Mouse (Mus musculus) gastrocnemius, adult 2 months (tissue): Measurements from ENCODE around the gene Ptch2. TPM values are rescaled to one million over a fixed set of nuclear protein-coding genes. Genes with fewer than 3 reads are reported as not detected.

Experiments used
- DNase-seq: peaks from one replicate; pipeline ENCODE4 v3.0.0; 2022
- H3K27ac ChIP-seq: fragments of 200-600 bp; 2 replicates; pipeline ENCODE4 v1.8.1; 2022; ENCODE audit warnings: mild to moderate bottlenecking
- H3K4me3 ChIP-seq: fragments of 200-600 bp; 2 replicates; pipeline ENCODE4 v1.8.1; 2022; ENCODE audit warnings: mild to moderate bottlenecking, moderate library complexity
- CTCF ChIP-seq: fragments of 200-600 bp; IDR thresholded peaks from 2 replicates; pipeline ENCODE4 v1.8.1; 2022; ENCODE audit warnings: antibody characterized with exemption, mild to moderate bottlenecking, moderate library complexity
- intact Hi-C: fragments of 180-260 bp; cut with DNase I; formaldehyde crosslinking; loops from one replicate; pipeline ENCODE4 v1.15.1; 2025
- microRNA-seq: library from miRNA; unstranded; fragments of <30 nt; microRNA quantifications from one replicate; pipeline ENCODE4 v1.2.0, GENCODE M21; 2021
- total RNA-seq, 2 experiments: library from RNA; stranded (reverse); gene quantifications; 2 replicates each; pipeline ENCODE4 v1.2.3; 2021

Gene Ptch2
- total RNA-seq, 2 experiments from 2014 or later = 0.22 to 0.54 TPM

GRCm38 (mm10) chr4:117151416-117151815 is 55.5 kb downstream of the Ptch2 start:
- Histone ChIP-seq H3K4me3 (no peak overlapping the region), H3K27ac (no peak overlapping the region)
- DNase-seq = no peak
- intact Hi-C loops = no loop called here
- no peak for TF ChIP-seq CTCF

DNA sequence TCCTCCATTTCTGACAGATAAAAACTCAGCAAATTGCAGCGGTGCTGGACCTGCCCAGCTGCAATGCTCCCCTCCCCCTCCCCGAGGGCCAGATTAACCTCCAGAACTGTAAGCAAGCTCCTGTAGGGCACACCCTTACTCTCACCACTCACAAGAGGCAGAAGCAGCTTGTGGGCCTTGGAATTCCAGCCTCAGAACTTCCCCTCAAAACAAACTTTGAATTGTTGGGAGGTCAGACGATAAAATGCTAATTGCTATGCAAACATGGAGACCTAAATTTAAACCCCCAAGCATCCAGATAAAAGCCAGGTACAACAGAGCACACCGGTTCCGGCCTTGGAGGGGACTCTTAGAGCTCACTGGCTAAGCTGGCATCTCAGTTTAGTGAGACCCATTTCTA is 56.8 kb downstream of the Ptch2 start:
- no peak for DNase-seq

DNA sequence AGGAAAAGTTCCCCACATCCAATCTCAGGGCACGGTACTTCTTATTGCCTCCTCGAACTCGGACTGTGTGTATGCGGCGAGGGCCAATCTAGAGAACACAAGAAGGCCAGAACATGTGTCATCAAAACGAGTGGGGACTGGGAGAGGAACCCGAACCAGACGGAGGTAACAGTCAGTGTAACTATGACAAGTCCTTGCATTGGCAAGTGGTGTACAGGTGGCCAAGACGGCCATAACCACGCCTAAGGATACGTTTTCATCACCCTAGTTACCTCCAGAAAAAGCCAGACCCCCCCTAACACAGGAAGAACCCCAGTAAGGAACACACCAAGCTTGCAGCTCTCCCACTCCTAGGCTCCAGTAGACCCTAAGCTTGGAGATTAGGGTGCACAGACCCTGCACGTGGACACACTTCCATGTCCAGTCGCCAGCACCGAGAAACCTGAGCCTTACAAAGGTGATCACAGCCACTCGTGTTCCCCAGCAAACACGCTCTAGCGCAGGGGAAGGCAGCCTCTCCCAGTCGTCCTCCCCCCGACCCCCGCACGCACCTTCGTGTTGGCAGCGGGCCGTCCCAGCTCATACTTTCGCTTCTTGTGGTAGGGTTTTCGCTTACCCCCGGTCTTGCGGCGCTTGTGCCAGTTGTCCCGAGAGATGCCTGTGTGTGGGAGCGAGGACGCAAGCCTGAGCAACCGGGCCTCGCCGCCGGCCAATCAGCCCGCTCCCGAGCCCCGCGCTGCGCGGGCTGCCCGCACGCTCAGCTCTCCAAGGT is 59.3 kb downstream of the Ptch2 start:
- no peak for TF ChIP-seq CTCF
- peak overlapping the region; percentile 96 for H3K27ac ChIP-seq
- intact Hi-C loops = no loop called here
- H3K4me3 ChIP-seq = peak overlapping the region; percentile 99
- peak; percentile 61 for DNase-seq

More for the DNA sequence above, 56.8 kb downstream of the Ptch2 start:
- no peak overlapping the region for H3K4me3 ChIP-seq
- no peak for TF ChIP-seq CTCF
- intact Hi-C loops = no loop called here
- H3K27ac ChIP-seq = no peak overlapping the region

GRCm38 (mm10) chr4:117155792-117156355 is 60.0 kb downstream of the Ptch2 start, which contains the start of gene Rps8:
Rps8 (minus strand) TSS chr4:117156243.
- intact Hi-C loops = no loop called here
- Histone ChIP-seq H3K4me3 (peak within 1 kb of the TSS; percentile 99), H3K27ac (peak within 1 kb of the TSS; percentile 96)
- DNase-seq = peak; percentile 92
- TF ChIP-seq CTCF = no peak

- TF ChIP-seq CTCF = no peak
- peak overlapping the region; percentile 99 for H3K4me3 ChIP-seq
- no peak for DNase-seq
- peak overlapping the region; percentile 96 for H3K27ac ChIP-seq
- intact Hi-C loops = no loop called here
Observed at GRCm38 (mm10) chr4:117156372-117156771, 60.5 kb downstream of the Ptch2 start.

DNA sequence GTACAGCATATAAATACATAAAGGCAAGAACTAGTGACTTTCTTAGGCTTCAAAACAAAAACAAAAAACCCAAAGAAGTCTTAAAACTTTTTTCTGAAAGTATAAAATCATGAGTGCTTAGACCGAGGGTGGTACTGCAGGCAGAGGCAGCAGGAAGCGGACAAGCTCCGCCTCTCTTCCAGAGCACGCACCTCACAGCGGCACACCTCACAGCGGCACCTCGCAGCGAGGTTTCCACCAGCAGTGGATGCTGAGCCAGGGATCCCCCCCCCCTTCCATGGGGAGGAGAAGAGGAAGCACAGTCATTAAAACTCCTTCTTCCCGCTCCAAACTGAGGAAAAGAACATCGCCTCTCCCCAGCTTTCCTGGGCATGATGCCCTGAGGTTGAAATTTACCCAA is 63.8 kb downstream of the Ptch2 start:
- TF ChIP-seq CTCF = no peak
- intact Hi-C loops = no loop called here
- no peak overlapping the region for H3K27ac ChIP-seq
- no peak overlapping the region for H3K4me3 ChIP-seq
- DNase-seq = no peak

- TF ChIP-seq CTCF = no peak
- Histone ChIP-seq H3K4me3 (no peak overlapping the region), H3K27ac (no peak overlapping the region)
- intact Hi-C loops = no loop called here
- DNase-seq = no peak
Observed at GRCm38 (mm10) chr4:117161183-117161582, 65.3 kb downstream of the Ptch2 start.

Small RNA genes within 50 kb of the gene (microRNA-seq; reads per million reads assigned to microRNA genes)
- not detected for gene Gm22398

Other genes with a start within 250 kb of the Ptch2 start
- gene Zswim5, start 218.7 kb upstream of the Ptch2 start, total RNA-seq = under 1 TPM in 1 of 2 experiments, not detected in 1; 0.14 TPM
- gene Urod, start 101.7 kb upstream of the Ptch2 start, total RNA-seq = 10 to 100 TPM; 59.1 to 69.1 TPM
- gene Hectd3, start 100.8 kb upstream of the Ptch2 start, total RNA-seq = 10 to 100 TPM; 13.8 to 15.3 TPM
- 10 to 100 TPM; 22.2 to 23.2 TPM for gene Eif2b3, start 76.7 kb upstream of the Ptch2 start, total RNA-seq
- 1 to 10 TPM; 2.3 to 2.5 TPM for gene Btbd19, start 29.6 kb downstream of the Ptch2 start, total RNA-seq
- gene Tctex1d4, start 30.7 kb downstream of the Ptch2 start, total RNA-seq = not detected
- under 1 TPM; 0.73 to 0.74 TPM for gene Plk3, start 37.9 kb downstream of the Ptch2 start, total RNA-seq
- gene Rps8, start 60.2 kb downstream of the Ptch2 start, total RNA-seq = 100 to 1,000 TPM; 527 to 622 TPM
- not detected for gene Kif2c, start 86.6 kb downstream of the Ptch2 start, total RNA-seq
- gene Tmem53, start 155.9 kb downstream of the Ptch2 start, total RNA-seq = 1 to 10 TPM; 2.7 to 6.6 TPM
- gene Armh1, start 156.1 kb downstream of the Ptch2 start, total RNA-seq = not detected